Mouse (Mus musculus): ENCODE measurements around the gene Tnks2. TPM values are rescaled to one million over a fixed set of nuclear protein-coding genes. Genes with fewer than 3 reads are reported as not detected.
"Not testable (repeated sequence)": the region's sequence is repeated elsewhere in the genome, so short reads cannot be mapped to it uniquely, and the experiment has no call there.

The Tnks2 gene
- total RNA-seq, 2 experiments from 2014 or later = 137 to 138 TPM

DNA sequence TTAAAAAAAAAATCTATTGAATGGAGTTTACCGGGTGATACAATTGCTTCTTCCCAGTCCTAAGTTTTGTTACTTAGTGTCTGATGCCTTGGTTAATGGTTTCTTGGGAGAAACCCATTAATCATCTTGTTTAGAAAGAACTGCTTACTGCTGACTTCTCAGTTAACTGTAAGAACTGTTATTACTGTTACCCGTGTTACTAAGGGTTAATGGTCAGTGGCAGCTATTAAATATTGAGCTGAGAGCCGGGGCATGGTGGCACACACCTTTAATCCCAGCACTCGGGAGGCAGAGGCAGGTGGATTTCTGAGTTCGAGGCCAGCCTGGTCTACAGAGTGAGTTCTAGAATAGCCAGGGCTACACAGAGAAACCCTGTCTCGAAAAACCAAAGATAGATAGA lies 12.7 kb upstream of the Tnks2 start:
- not testable (repeated sequence) for DNase-seq (ENCODE audit: low spot score in 2 of 2)

DNA sequence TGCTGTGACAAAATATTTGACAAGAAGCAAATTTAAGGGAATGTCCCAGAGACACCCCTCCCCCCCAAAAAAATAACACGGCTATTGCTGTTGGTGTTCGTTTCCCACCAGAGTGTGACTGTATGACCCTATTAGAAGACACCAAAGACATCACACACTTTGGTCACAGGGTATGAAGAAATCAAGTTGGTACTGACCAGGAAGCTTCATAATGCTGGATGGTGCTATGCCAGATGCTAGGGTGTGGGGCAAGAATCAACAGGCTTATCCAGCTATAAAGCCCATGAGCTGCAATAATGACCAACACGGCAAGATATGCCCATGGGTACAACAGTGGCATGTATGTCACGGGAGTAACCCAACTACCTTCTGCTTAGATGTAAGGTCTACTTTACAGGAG lies 11.3 kb upstream of the Tnks2 start:
- no peak for DNase-seq (ENCODE audit: low spot score in 2 of 2)

DNA sequence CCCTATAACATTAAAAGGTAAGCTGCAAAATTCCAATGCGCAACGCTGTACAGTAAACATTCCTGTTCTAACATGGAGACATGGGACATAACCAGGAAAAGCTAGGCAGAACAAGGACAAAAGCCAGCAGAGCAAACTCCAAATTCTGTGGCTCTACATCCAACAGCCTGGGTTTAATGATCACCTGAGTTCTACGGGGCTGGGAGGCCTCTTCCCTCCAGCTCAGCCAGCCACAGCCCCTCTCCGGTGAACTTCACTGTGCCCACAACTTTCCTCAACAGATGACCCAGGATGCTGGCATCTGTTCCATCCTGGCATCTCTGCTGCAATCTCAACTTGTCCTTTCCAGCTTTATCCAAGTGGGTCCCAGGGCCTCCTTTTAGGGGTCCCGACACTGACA lies 6.4 kb upstream of the Tnks2 start:
- DNase-seq (ENCODE audit: low spot score in 2 of 2) = no peak

DNA sequence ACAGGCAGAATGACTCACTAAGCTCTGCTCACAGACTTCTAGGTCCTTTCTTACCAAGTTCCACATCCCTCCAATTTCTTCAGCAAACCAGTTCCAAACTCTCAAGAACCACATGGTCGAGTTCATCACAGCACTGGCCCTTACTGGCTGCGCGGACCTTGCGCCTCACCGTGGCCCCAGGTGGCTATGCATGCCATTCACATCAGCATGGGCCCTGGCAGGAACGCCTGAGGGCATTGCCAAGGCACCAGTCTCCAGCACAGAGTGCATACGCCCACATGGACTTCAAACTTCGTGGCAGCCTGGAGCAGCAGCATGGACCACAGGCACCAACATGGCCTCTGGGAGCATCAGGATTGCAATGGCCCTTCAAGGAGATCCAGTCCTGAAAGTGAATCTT lies 5.7 kb upstream of the Tnks2 start:
- DNase-seq (ENCODE audit: low spot score in 2 of 2) = no peak

DNA sequence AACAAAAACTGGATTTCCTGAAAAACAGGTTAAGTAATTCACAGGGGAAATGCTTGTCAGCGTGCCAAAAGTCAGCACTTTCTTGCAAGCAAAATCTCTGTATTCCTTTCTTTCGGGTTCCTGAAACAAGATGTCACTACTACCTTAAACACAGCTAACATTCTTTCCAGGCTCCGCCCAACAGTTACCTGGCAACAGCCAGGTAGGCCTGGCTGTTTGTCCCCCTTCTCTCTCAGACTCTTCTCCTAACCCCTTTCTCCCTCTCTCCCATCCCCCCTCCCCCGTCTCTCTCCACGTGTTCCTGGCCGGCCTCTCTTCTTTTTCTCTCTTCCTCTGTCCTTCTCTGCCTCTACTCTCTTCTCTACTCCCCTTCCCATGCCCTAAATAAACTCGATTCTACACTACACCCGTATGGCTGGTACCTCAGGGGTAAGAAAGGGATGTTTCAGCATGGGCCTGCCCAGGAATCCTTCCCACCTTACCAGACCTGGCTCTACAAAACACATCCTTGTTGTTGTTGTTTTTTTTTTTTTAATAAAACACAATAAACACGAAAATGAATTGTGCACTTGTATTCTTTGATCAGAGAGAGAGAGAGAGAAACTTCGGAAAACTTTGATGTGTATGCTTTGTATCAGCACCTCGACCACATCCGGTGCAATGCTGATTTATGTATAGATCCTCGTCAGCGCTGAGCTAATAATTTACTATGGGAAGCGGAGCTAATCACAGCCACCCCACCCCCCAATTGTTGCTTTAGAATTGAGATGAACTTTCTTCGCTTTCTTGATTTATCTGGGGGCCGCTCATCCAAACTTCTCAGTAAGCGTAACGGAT lies 863 bp upstream of the Tnks2 start:
- DNase-seq (ENCODE audit: low spot score in 2 of 2) = no peak

DNA sequence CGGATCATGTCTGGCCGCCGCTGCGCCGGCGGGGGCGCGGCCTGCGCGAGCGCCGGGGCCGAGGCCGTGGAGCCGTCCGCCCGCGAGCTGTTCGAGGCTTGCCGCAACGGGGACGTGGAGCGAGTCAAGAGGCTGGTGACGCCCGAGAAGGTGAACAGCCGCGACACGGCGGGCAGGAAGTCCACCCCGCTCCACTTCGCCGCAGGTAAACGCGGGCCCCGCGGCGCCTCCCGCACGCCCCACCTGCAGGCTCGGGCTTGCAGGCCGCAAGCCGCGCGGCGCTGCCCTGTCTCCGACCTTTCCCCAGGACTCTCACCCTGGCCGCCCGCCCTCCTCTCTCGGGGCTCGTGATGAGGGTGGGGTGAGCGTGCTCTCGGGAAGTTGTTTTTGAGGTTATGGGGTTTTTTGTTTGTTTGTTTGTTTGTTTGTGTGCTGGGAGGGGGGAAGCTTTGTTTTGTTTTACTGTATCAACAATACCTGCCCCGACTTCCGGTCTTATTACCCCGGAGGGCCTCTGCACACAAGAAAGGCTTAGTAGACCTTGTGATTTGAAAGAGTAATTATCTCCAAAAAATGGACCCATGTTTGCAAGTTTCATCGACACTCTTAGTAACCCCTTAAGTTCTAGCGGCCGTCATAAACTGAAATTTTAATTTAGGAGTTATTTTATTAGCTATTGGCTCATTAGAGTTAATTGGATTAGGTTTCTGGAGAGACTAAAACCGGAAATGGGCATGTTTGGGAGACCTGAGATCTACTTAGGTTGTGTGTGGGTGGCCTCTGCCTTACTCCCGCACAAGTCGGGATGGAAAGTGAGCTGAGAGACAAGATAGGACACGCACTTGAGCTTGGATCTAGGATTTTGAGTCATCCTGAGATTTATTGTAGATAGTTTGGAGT lies 750 bp downstream of the Tnks2 start:
- no peak for DNase-seq (ENCODE audit: low spot score in 2 of 2)

DNA sequence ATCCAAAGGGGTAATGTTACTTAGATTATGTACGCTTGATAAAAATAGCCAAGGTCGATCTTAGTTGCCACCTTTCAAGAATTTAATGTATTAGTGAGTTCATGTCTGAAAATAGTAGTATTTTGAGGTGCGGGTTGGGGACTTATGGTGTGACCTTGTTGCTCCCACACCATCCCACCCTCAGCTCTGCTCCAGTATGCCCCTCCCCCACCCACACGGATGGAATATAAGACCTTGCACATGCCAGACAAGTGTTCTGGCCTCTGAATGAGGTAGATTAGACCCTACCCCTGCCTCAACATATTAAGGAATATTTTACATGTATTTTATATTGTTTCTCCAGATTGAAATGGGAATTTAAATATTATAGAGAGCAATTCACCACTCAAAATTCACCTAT lies 2.0 kb downstream of the Tnks2 start:
- DNase-seq (ENCODE audit: low spot score in 2 of 2) = no peak

DNA sequence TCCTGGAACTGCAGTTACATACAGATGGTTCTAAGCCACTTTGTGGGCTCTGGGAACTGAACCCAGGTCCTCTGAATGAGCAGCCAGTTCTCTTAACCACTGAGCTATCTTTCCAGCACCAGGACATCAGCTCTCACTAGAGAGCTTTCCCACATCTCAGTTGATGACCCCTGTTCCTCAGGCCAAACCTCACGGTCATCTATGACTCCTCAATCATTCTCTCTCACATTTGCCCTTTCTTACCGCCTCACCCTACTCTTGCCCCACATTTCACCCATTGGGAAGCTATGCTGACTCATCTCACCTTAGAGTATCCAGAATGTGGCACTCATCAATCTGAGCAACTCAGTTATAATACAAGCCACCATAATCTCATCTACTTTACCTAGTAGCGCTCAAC lies 6.3 kb downstream of the Tnks2 start:
- DNase-seq (ENCODE audit: low spot score in 2 of 2) = no peak

DNA sequence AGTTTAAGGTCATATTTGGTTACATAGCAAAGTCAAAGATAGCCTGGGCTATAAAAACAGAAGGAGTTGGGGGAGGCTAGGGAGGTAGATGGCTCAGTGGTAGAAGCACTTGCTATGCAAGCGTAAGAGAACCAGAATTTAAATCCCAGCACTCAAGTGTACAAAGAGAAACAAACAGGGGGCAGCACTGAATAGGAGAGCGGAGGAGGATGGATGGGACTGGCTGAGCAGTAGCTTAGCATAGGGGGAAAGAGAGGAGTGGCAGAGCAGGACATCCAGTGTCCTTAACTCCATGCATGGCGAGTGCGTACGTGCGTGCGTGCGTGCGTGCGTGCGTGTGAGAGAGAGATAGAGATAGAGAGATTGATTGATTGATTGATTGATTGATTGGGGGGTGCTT lies 9.8 kb downstream of the Tnks2 start:
- DNase-seq (ENCODE audit: low spot score in 2 of 2) = no peak

DNA sequence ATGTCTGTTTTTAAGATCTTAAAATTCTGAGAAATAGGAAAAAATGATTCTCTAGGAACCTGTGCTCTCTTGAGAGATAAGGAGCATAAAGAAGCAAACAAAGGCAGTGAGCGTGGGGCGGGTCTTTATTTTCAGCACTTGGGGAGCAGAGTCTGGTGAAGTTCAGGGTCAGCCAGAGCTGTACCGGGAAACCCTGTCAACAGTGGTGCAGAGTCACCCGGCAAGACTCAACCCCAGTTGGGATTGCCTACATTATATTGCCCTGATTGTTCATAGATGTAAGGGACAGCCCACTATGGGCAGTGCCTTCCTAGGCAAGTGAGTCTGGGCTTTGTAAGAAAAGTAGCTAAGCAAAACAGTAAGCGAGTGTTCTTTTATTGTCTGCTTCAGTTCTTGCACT lies 11.9 kb downstream of the Tnks2 start:
- DNase-seq (ENCODE audit: low spot score in 2 of 2) = no peak

DNA sequence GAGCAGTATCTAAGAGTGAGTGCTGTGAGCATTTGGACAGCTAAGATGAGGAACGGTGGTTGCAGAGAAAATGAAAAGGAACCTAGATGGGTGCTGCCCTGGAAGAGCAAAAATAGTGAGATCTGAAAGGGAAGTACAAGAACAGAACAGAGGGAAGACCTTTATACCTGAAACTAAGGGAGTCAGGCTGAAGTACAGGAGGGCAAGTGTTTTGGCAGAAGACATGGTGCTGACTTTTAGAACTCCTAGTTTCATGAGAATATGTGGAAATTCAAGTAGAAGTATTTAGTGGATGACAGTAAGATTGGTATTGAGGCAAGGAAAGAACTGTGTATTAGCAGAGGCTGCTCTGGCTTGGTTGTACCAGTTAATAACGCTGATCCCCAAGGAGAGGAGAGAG lies 19.8 kb downstream of the Tnks2 start:
- DNase-seq (ENCODE audit: low spot score in 2 of 2) = no peak

DNA sequence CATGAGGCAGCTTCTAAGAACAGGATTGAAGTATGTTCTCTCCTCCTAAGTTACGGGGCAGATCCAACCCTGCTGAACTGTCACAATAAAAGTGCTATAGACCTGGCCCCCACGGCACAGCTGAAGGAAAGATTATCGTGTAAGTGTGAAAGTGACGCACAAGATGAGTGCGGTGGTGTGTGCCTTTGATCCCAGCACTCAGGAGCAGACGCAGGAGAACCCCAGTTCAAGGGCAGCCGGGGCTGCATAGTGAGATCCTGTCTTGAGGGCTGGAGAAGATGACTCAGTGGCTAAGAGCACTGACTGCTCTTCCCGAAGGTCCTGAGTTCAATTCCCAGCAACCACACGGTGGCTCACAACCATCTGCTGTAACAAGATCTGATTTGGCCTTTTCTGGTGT lies 23.8 kb downstream of the Tnks2 start:
- no peak for DNase-seq (ENCODE audit: low spot score in 2 of 2)

DNA sequence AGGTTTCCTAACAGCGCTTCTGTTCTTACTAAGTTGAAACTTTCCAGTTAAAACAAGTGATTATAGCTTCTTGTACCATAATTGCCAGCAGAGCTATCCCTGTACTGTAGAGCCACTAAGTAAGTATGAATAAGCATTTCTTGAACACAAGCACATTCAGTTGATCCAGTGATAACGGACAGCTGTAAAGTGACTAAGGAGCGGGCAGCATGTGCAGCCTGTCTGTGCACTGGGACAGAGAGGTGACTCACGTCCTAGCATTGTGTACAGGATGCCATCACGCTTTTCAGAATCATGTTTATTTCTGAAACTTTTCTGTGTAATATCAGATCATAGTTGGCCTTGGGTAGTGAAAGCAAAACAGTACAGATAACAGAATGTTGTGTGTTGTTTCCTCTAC lies 26.4 kb downstream of the Tnks2 start:
- no peak for DNase-seq (ENCODE audit: low spot score in 2 of 2)

DNA sequence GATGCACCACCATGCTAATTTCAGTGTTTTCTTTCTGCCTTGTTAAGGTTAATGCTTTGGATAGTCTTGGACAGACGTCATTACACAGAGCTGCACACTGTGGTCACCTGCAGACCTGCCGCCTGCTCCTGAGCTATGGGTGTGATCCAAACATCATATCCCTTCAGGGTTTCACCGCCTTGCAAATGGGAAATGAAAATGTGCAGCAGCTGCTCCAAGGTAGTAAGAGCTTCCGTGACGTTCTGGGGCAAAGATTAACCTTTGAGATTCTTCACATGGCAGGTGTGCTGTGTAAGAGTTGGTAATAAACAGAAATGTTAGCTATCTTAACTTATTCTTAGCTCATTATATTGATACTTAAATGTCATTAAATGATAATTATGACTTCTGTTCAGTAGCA lies 31.9 kb downstream of the Tnks2 start:
- DNase-seq (ENCODE audit: low spot score in 2 of 2) = no peak

DNA sequence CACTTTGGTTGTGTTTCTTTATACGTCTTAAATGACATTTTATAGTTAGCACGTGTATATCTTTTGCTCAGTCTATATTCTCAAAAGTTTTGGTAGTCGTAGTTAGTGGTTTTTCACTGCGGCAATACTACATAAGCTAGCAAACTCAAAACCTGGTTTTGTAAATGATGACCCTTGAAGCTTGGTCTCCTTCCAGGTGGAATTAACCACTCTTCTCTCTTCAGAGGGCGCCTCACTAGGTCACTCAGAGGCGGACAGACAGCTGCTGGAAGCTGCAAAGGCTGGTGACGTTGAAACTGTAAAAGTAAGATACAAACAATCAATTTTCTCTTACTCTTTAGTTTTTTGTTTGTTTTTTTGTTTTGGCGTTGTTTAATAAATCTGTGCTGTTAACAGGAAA lies 33.4 kb downstream of the Tnks2 start:
- DNase-seq (ENCODE audit: low spot score in 2 of 2) = no peak

DNA sequence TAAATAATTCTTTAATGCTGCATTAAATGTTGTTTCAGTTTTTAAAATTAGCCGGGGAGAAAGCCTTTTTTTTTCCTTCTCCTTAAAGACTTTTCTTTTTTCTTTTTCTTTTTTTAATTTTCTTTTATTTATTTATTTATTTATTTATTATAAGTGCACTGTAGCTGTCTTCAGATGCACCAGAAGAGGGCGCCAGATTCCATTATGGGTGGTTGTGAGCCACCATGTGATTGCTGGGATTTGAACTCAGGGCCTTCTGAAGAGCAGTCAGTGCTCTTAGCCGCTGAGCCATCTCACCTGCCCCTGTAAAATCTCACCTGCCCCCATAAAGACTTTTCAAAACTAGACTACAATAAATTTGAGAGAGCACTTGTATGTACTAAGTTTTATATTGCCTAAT lies 34.6 kb downstream of the Tnks2 start:
- DNase-seq (ENCODE audit: low spot score in 2 of 2) = not testable (repeated sequence)

DNA sequence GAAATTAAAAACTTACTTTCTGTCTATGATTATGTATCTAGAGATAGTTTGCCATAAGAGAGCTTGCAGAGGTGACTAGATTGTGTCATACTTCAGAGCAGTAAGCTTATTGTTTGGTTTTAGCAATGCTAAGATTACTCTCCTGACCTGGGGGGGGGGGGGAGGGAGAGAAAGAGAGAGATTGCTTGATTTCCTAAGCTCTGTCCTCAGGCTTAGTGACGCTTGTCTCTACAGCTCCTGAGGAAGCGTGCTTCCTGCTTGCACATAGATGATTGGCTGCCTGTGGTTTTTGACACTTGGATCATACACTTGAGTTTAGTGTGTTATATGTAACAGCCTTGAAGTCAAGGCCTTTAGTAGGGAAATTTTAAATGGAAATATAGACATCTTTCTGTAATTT lies 40.6 kb downstream of the Tnks2 start:
- DNase-seq (ENCODE audit: low spot score in 2 of 2) = no peak

DNA sequence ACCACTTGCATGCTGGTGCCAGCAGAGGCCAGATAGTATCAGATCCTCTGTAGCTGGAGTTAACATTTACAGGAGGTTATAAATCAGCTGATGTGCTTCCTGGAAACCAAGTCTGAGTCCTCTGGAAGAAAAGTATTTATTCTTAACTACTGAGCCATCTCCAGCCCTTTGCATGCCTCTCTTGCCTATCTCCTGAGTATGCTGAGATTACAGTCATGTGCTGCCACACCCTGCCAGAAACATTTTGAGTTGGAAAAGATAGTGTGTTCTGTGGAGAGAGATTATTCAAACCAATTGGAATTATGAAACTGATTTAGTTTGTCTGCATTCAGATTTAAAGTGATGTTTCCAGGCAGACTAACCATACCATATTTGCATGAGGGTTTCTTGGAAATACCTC lies 43.3 kb downstream of the Tnks2 start:
- no peak for DNase-seq (ENCODE audit: low spot score in 2 of 2)

DNA sequence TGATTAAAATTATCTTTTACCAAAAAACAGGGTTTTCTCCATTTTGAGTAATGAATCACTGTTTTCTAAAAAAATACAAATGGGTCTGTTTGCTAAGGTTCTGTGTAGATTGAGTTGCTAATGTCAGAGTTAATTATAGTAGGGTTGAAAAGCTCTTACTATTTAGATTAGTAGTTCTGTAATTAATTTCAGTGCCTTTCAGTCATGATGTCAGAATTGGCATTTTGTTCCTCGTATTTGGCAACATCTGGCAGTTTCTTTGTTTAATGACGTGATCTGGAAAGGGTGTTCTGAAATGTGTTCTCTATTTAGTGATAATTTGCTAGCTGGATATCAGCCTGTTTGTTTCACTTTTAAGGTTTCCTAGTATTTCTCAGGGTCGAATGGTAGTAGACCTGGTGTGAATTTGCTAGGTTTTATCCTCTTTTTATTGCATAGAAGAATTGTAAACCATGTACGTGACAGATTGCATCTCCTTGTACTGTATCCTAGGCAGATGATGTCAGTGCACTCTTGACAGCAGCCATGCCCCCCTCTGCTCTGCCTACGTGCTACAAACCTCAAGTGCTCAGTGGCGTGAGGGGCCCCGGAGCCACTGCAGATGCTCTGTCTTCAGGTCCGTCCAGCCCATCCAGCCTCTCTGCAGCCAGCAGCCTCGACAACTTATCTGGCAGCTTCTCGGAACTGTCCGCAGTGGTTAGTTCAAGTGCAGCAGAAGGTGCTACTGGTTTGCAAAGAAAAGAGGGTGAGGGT lies 44.9 kb downstream of the Tnks2 start:
- DNase-seq (ENCODE audit: low spot score in 2 of 2) = no peak

DNA sequence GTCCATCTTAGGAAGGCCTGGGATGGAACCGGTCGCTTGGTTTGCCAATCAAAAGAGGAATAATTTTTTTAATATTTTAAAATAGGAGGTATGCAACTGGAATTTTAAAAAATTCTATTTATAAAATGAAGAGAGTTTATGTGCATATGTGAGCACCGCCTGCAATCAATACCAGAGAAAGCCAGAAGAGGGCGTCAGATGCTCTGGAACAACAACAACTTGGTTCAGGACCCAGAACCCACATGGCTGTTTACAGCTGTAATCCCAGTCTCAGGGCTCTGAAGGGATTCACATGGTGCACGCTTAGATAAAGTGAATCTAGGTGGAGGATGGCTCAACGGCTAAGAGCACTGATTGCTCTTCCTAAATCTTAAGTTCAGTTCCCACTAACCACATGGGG lies 49.1 kb downstream of the Tnks2 start:
- DNase-seq (ENCODE audit: low spot score in 2 of 2) = peak in 1 of 2 experiments; percentile 26

DNA sequence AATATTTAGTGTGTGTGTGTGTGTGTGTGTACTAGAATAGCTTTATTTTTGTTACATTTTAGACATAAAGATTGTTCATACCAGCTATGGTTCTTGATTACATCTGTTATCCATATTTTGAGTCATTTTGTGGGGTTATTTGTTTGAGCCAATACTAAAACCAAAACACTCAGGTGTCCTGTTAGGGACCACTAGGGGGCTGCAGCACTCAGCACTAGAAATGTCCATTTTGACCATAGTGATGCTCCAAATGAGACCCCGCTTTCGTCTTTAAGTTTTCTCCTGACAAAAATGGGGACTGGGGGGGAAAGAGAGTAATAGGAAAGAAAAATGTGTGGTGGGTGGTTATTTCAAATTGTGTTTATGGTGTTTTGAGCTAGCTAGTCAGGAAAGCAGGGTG lies 52.3 kb downstream of the Tnks2 start:
- DNase-seq (ENCODE audit: low spot score in 2 of 2) = no peak

DNA sequence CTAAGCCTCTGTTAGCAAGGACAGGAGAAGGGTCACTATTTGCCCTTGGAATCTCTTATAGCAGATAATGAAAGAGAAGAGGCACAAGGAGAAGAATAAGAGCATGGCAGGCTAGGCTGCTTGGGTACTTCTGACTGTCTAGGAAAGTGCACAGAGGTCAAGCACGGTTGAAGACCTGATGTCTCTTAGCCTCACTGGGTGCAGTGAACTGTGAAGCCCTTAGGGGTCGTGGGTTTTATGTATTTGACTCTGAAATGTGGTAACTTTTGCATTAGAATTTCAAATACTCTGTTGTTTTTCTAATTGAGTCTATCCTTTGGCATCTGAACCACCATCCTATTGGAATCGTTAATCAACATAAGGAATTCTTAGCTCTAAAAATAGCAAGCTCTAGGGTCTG lies 53.7 kb downstream of the Tnks2 start:
- DNase-seq (ENCODE audit: low spot score in 2 of 2) = no peak
